Mouse (Mus musculus) limb, embryonic 14.5 days (tissue): ENCODE measurements at regions not wholly inside any gene's neighbourhood (a gene's known extent, or its start where the extent isn't known, plus 50 kb on each side); places are given as distances from the start of the nearest gene placed in this dataset.

ENCODE experiments used
- ATAC-seq: fragments of 200-750 bp; cut with Nextera tagmentation; 2 replicates; pipeline ENCODE4 v1.8.0; 2017; ENCODE audit warnings: low read depth, moderate number of reproducible peaks, moderate TSS enrichment; ENCODE audit not compliant: low FRiP score
- DNase-seq: peaks from one replicate; pipeline ENCODE4 v3.0.0-alpha.2; 2015; ENCODE audit warnings: low spot score
- H3K27ac ChIP-seq: fragments of 300-500 bp; sonication (generic); replicated peaks from 2 replicates; pipeline ENCODE4 v1.5.1; 2014; ENCODE audit warnings: low read depth, mild to moderate bottlenecking, low read length, moderate library complexity, mixed read lengths
- H3K27me3 ChIP-seq: fragments of 300-500 bp; sonication (generic); 2 replicates; pipeline ENCODE4 v1.6.1; 2014; ENCODE audit warnings: low read length, mixed read lengths; ENCODE audit not compliant: control insufficient read depth, insufficient read depth
- H3K36me3 ChIP-seq: fragments of 300-500 bp; sonication (generic); 2 replicates; pipeline ENCODE4 v1.6.1; 2014; ENCODE audit warnings: mild to moderate bottlenecking, low read length, moderate library complexity, mixed read lengths; ENCODE audit not compliant: control insufficient read depth, insufficient read depth
- H3K4me1 ChIP-seq: fragments of 300-500 bp; sonication (generic); 2 replicates; pipeline ENCODE4 v1.6.1; 2014; ENCODE audit warnings: antibody characterized with exemption, low read length, mixed read lengths; ENCODE audit not compliant: control insufficient read depth, insufficient read depth
- H3K4me2 ChIP-seq: fragments of 300-500 bp; sonication (generic); replicated peaks from 2 replicates; pipeline ENCODE4 v1.6.1; 2014; ENCODE audit warnings: low read depth, mild to moderate bottlenecking, low read length, moderate library complexity; ENCODE audit not compliant: severe bottlenecking
- H3K4me3 ChIP-seq: fragments of 300-500 bp; sonication (generic); replicated peaks from 2 replicates; pipeline ENCODE4 v1.5.1; 2014; ENCODE audit warnings: low read length
- H3K9ac ChIP-seq: fragments of 300-500 bp; sonication (generic); 2 replicates; pipeline ENCODE4 v1.6.1; 2014; ENCODE audit warnings: mild to moderate bottlenecking, low read depth, low read length, moderate library complexity; ENCODE audit not compliant: severe bottlenecking
- H3K9me3 ChIP-seq: fragments of 300-500 bp; sonication (generic); 2 replicates; pipeline ENCODE4 v1.6.1; 2016; ENCODE audit warnings: low read length; ENCODE audit not compliant: control insufficient read depth
- POLR2A ChIP-seq: fragments of 200-500 bp; IDR thresholded peaks from 2 replicates; pipeline ENCODE4 v1.8.0; 2012; ENCODE audit warnings: inconsistent platforms, mild to moderate bottlenecking, moderate library complexity, borderline replicate concordance; ENCODE audit not compliant: insufficient read depth, insufficient read length; ENCODE audit errors: extremely low read depth
- WGBS: fragments of 180-500 bp; shearing (Covaris S2); extraction: QIAGEN DNeasy Blood & Tissue Kit; methylation state at CpG from one replicate; pipeline ENCODE4 v1.1.7; 2014; 5-methylcytosine and 5-hydroxymethylcytosine counted together

DNA sequence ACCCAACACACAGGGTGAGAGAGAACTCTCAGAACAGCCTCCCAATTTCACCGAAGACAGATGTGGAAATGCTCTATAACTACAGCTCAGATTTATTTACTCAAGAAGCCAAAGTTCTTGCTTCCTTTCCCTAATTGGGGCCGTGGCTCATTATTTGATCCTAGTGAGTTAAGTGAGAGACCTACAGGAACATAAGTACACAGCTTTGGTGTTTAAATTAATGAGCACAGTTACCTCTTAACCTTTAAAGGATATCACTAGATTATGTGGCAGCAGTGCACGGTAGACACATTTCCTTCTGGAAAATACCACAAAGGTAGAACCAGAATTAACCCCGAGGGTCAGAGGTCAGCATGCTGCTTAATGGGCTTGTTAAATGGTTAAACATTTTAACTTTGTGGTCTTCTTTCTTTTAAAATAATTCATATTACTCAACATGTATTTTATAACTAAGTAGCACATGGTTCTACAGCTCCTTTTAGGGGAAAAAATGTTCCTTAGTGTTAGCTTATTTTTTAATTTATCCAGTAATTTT lies 144.6 kb downstream of the Atp6ap1l start:
- Histone ChIP-seq H3K4me3 (no peak overlapping the region), H3K9ac (no peak overlapping the region), H3K27me3 (no peaks in the 10 kb centered on the region), H3K36me3 (no peaks in the 10 kb centered on the region), H3K27ac (no peak overlapping the region), H3K9me3 (no peaks in the 10 kb centered on the region), H3K4me2 (no peak overlapping the region), H3K4me1 (peaks cover 6% of the 10 kb centered on the region)
- no peak for TF ChIP-seq POLR2A
- no peak for DNase-seq
- WGBS = 15% methylated on average over 4 of the region's 4 CpGs
- no peak for ATAC-seq

GRCm38 (mm10) chr13:90754451-90754850 lies 150.7 kb downstream of the Atp6ap1l start:
- Histone ChIP-seq H3K27me3 (no peaks in the 10 kb centered on the region), H3K4me1 (no peaks in the 10 kb centered on the region), H3K4me2 (no peak overlapping the region), H3K27ac (no peak overlapping the region), H3K36me3 (no peaks in the 10 kb centered on the region), H3K9ac (no peak overlapping the region), H3K9me3 (no peaks in the 10 kb centered on the region), H3K4me3 (no peak overlapping the region)
- WGBS = 82% methylated on average over 3 of the region's 3 CpGs
- ATAC-seq (no peak), DNase-seq (no peak)
- TF ChIP-seq POLR2A = no peak

DNA sequence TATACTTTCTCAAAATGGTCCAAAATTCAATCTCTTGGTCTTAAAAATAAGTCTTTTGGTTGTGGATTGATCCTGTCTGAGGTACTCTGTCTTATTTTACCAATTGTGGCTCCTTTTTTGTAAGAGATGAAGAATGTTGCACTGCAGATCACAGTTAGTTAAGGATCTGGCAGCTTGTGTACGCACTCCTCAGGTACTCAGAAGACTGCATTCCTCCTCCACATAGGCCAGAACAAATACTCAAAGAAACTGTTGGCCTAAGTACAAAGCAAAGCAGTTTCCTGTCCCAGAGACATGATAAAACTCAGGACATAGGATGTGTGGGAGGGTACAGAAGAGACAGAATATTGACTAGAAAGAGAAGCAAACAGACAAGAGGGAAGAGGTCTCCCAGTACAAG lies 155.4 kb downstream of the Atp6ap1l start:
- Histone ChIP-seq H3K4me3 (no peak overlapping the region), H3K9ac (no peak overlapping the region), H3K27me3 (no peaks in the 10 kb centered on the region), H3K36me3 (no peaks in the 10 kb centered on the region), H3K4me2 (no peak overlapping the region), H3K9me3 (no peaks in the 10 kb centered on the region), H3K27ac (no peak overlapping the region), H3K4me1 (peaks cover 7% of the 10 kb centered on the region; the same call in 1 of the 2 replicates)
- WGBS = 78% methylated on average over 1 of the region's 1 CpGs
- ATAC-seq = no peak
- DNase-seq = no peak
- TF ChIP-seq POLR2A = no peak

- 0% methylated on average over 1 of the region's 1 CpGs for WGBS
- no peak for TF ChIP-seq POLR2A
Measured at GRCm38 (mm10) chr13:90745063-90745462, 160.1 kb downstream of the Atp6ap1l start.

GRCm38 (mm10) chr13:90742615-90743402 lies 162.3 kb downstream of the Atp6ap1l start:
- DNase-seq = peak; percentile 68
- TF ChIP-seq POLR2A = no peak
- Histone ChIP-seq H3K27me3 (no peaks in the 10 kb centered on the region), H3K9ac (no peak overlapping the region), H3K4me2 (no peak overlapping the region), H3K36me3 (no peaks in the 10 kb centered on the region), H3K27ac (no peak overlapping the region), H3K4me3 (no peak overlapping the region), H3K4me1 (peaks cover 12% of the 10 kb centered on the region), H3K9me3 (no peaks in the 10 kb centered on the region)
- WGBS = 60% methylated on average over 4 of the region's 4 CpGs
- ATAC-seq = peak; percentile 59

More at GRCm38 (mm10) chr13:90745063-90745462, 160.1 kb downstream of the Atp6ap1l start:
- DNase-seq = peak; percentile 66
- Histone ChIP-seq H3K9me3 (no peaks in the 10 kb centered on the region), H3K27ac (0 out of 2 replicates have a peak overlapping the region, but pooled peaks have one; percentile 21), H3K9ac (no peak overlapping the region), H3K4me3 (no peak overlapping the region), H3K27me3 (no peaks in the 10 kb centered on the region), H3K36me3 (no peaks in the 10 kb centered on the region), H3K4me2 (no peak overlapping the region), H3K4me1 (peaks cover 10% of the 10 kb centered on the region)
- no peak for ATAC-seq

GRCm38 (mm10) chr13:90739797-90740196 lies 165.4 kb downstream of the Atp6ap1l start:
- Histone ChIP-seq H3K27ac (no peak overlapping the region), H3K4me1 (peaks cover 6% of the 10 kb centered on the region), H3K27me3 (no peaks in the 10 kb centered on the region), H3K9ac (no peak overlapping the region), H3K36me3 (no peaks in the 10 kb centered on the region), H3K4me3 (no peak overlapping the region), H3K4me2 (no peak overlapping the region), H3K9me3 (no peaks in the 10 kb centered on the region)
- DNase-seq (no peak), ATAC-seq (no peak)
- no peak for TF ChIP-seq POLR2A
- WGBS = 73% methylated on average over 1 of the region's 1 CpGs
